Mouse (Mus musculus) forebrain, embryonic 10.5 days (tissue): Measurements from ENCODE around the gene Gm3646. TPM values are rescaled to one million over a fixed set of nuclear protein-coding genes. Genes with fewer than 3 reads are reported as not detected.

Experiments
- DNase-seq: peaks from one replicate; pipeline ENCODE4 v3.0.0-alpha.2; 2017; ENCODE audit warnings: low spot score; ENCODE audit errors: extremely low spot score
- H3K27ac ChIP-seq: fragments of 300-500 bp; sonication (generic); 2 replicates; pipeline ENCODE4 v1.5.1; 2016; ENCODE audit warnings: mild to moderate bottlenecking
- H3K27me3 ChIP-seq: fragments of 300-500 bp; sonication (generic); 2 replicates; pipeline ENCODE4 v1.6.1; 2016; ENCODE audit warnings: mild to moderate bottlenecking; ENCODE audit not compliant: poor library complexity, severe bottlenecking
- H3K36me3 ChIP-seq: fragments of 300-500 bp; sonication (generic); replicated peaks from 2 replicates; pipeline ENCODE4 v1.6.1; 2016; ENCODE audit warnings: mild to moderate bottlenecking, moderate library complexity
- H3K4me1 ChIP-seq: fragments of 300-500 bp; sonication (generic); 2 replicates; pipeline ENCODE4 v1.6.1; 2016
- H3K4me3 ChIP-seq: fragments of 300-500 bp; sonication (generic); 2 replicates; pipeline ENCODE4 v1.5.1; 2016; ENCODE audit warnings: mild to moderate bottlenecking, moderate library complexity
- H3K9me3 ChIP-seq: fragments of 300-500 bp; sonication (generic); 2 replicates; pipeline ENCODE4 v1.6.1; 2016; ENCODE audit warnings: mild to moderate bottlenecking, moderate library complexity
- WGBS: fragments of 180-500 bp; shearing (Covaris S2); methylation state at CpG from one replicate; pipeline ENCODE4 v1.1.7; 2016; 5-methylcytosine and 5-hydroxymethylcytosine counted together
- polyA plus RNA-seq: library from polyadenylated mRNA; unstranded; fragments of >200 nt; fragmentation: Nextera tagmentation; extraction: Ambion mirVana; gene quantifications from 2 replicates; pipeline ENCODE4 v1.2.1, GENCODE M21; 2016

Gm3646 gene
- not detected in 2 replicates for polyA plus RNA-seq

GRCm38 (mm10) chr1:39805243-39805979 lies at the start of gene Gm3646:
Gene Gm3646, minus strand, starts transcription at chr1:39805332.
- H3K4me3 ChIP-seq = no peak within 1 kb of the TSS
- no peak within 1 kb of the TSS for H3K27ac ChIP-seq
- DNase-seq = no peak
- H3K9me3 ChIP-seq = no peaks in the 10 kb centered on the region
- H3K36me3 ChIP-seq = no peaks in the 10 kb centered on the region
- 79% methylated on average over 4 of the region's 4 CpGs for WGBS
- H3K27me3 ChIP-seq = no peaks in the 10 kb centered on the region
- peaks cover 4% of the 10 kb centered on the region; the same call in 1 of the 2 replicates for H3K4me1 ChIP-seq

GRCm38 (mm10) chr1:39847066-39847465 lies 41.9 kb upstream of the Gm3646 start:
- H3K27ac ChIP-seq = no peak overlapping the region
- WGBS = 85% methylated on average over 7 of the region's 7 CpGs
- no peaks in the 10 kb centered on the region for H3K36me3 ChIP-seq
- H3K27me3 ChIP-seq = no peaks in the 10 kb centered on the region
- no peak for DNase-seq
- H3K9me3 ChIP-seq = no peaks in the 10 kb centered on the region
- H3K4me1 ChIP-seq = peaks cover 8% of the 10 kb centered on the region
- no peak overlapping the region for H3K4me3 ChIP-seq

GRCm38 (mm10) chr1:39846031-39846550 lies 41.0 kb upstream of the Gm3646 start:
- Histone ChIP-seq H3K9me3 (no peaks in the 10 kb centered on the region), H3K4me3 (no peak overlapping the region), H3K27me3 (no peaks in the 10 kb centered on the region), H3K4me1 (peaks cover 8% of the 10 kb centered on the region), H3K27ac (no peak overlapping the region), H3K36me3 (no peaks in the 10 kb centered on the region)
- no peak for DNase-seq
- WGBS = 75% methylated on average over 4 of the region's 4 CpGs

GRCm38 (mm10) chr1:39843328-39843727 lies 38.2 kb upstream of the Gm3646 start:
- no peak for DNase-seq
- Histone ChIP-seq H3K9me3 (no peaks in the 10 kb centered on the region), H3K27me3 (no peaks in the 10 kb centered on the region), H3K4me3 (no peak overlapping the region), H3K4me1 (peaks cover 19% of the 10 kb centered on the region), H3K36me3 (no peaks in the 10 kb centered on the region), H3K27ac (no peak overlapping the region)
- 88% methylated on average over 5 of the region's 5 CpGs for WGBS

- Histone ChIP-seq H3K4me3 (no peak overlapping the region), H3K4me1 (peaks cover 19% of the 10 kb centered on the region), H3K27ac (no peak overlapping the region), H3K27me3 (no peaks in the 10 kb centered on the region), H3K36me3 (no peaks in the 10 kb centered on the region), H3K9me3 (no peaks in the 10 kb centered on the region)
- 94% methylated on average over 14 of the region's 14 CpGs for WGBS
- no peak for DNase-seq
Measured at GRCm38 (mm10) chr1:39842218-39843007, 37.3 kb upstream of the Gm3646 start.

GRCm38 (mm10) chr1:39840856-39841255 lies 35.7 kb upstream of the Gm3646 start:
- no peak for DNase-seq
- H3K4me3 ChIP-seq = no peak overlapping the region
- no peaks in the 10 kb centered on the region for H3K9me3 ChIP-seq
- H3K27ac ChIP-seq = no peak overlapping the region
- WGBS = 69% methylated on average over 4 of the region's 4 CpGs
- H3K4me1 ChIP-seq = peaks cover 11% of the 10 kb centered on the region
- no peaks in the 10 kb centered on the region for H3K36me3 ChIP-seq
- no peaks in the 10 kb centered on the region for H3K27me3 ChIP-seq

- H3K4me1 ChIP-seq = peaks cover 11% of the 10 kb centered on the region
- H3K9me3 ChIP-seq = no peaks in the 10 kb centered on the region
- no peak overlapping the region for H3K27ac ChIP-seq
- H3K4me3 ChIP-seq = no peak overlapping the region
- no peaks in the 10 kb centered on the region for H3K27me3 ChIP-seq
- WGBS = 60% methylated on average over 8 of the region's 8 CpGs
- H3K36me3 ChIP-seq = no peaks in the 10 kb centered on the region
- DNase-seq = no peak
Measured at GRCm38 (mm10) chr1:39839838-39840237, 34.7 kb upstream of the Gm3646 start.

GRCm38 (mm10) chr1:39839217-39839616 lies 34.1 kb upstream of the Gm3646 start:
- DNase-seq = no peak
- peak overlapping the region; percentile 30; the same call in 1 of the 2 replicates for H3K27ac ChIP-seq
- no peaks in the 10 kb centered on the region for H3K36me3 ChIP-seq
- H3K27me3 ChIP-seq = no peaks in the 10 kb centered on the region
- no peaks in the 10 kb centered on the region for H3K9me3 ChIP-seq
- WGBS = 61% methylated on average over 10 of the region's 10 CpGs
- H3K4me1 ChIP-seq = peaks cover 11% of the 10 kb centered on the region
- H3K4me3 ChIP-seq = no peak overlapping the region

GRCm38 (mm10) chr1:39838487-39839169 lies 33.5 kb upstream of the Gm3646 start:
- Histone ChIP-seq H3K9me3 (no peaks in the 10 kb centered on the region), H3K4me1 (peaks cover 11% of the 10 kb centered on the region), H3K27me3 (no peaks in the 10 kb centered on the region), H3K4me3 (no peak overlapping the region), H3K27ac (0 out of 2 replicates have a peak overlapping the region, but pooled peaks have one; percentile 30), H3K36me3 (no peaks in the 10 kb centered on the region)
- no peak for DNase-seq
- WGBS = 85% methylated on average over 12 of the region's 12 CpGs

DNA sequence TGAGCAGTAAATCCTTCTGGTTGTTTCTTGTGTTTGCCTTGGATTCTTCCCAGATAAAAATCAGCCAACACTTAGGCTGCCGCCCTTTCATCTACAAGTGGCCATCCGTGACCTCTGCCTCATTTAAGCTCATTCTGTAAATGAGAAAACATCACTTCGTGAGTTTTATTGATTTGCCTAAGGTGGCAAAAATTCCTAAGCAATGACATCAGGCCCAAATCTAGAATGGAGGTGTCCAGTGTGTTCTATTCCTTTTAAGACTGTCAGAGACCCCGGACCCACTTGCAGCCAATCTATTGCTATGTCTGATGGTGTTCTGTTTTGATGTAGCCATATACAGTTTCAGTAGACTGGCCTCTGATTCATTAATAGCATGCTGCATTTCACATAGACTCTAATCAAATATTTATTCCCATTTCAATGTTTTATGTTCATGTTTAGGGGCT lies 26.5 kb upstream of the Gm3646 start:
- no peaks in the 10 kb centered on the region for H3K27me3 ChIP-seq
- WGBS = 91% methylated on average over 4 of the region's 4 CpGs
- no peaks in the 10 kb centered on the region for H3K36me3 ChIP-seq
- peaks cover 9% of the 10 kb centered on the region; the same call in 1 of the 2 replicates for H3K4me1 ChIP-seq
- no peak overlapping the region for H3K27ac ChIP-seq
- H3K9me3 ChIP-seq = no peaks in the 10 kb centered on the region
- no peak overlapping the region for H3K4me3 ChIP-seq
- DNase-seq = no peak

GRCm38 (mm10) chr1:39830786-39831593 lies 25.9 kb upstream of the Gm3646 start:
- Histone ChIP-seq H3K36me3 (no peaks in the 10 kb centered on the region), H3K4me1 (peaks cover 9% of the 10 kb centered on the region; the same call in 1 of the 2 replicates), H3K27me3 (no peaks in the 10 kb centered on the region), H3K4me3 (no peak overlapping the region), H3K9me3 (no peaks in the 10 kb centered on the region), H3K27ac (no peak overlapping the region)
- DNase-seq = no peak
- WGBS = 84% methylated on average over 11 of the region's 11 CpGs

GRCm38 (mm10) chr1:39824902-39825301 lies 19.8 kb upstream of the Gm3646 start:
- no peaks in the 10 kb centered on the region for H3K36me3 ChIP-seq
- H3K4me3 ChIP-seq = no peak overlapping the region
- H3K4me1 ChIP-seq = peaks cover 13% of the 10 kb centered on the region
- DNase-seq = no peak
- no peaks in the 10 kb centered on the region for H3K27me3 ChIP-seq
- no peaks in the 10 kb centered on the region for H3K9me3 ChIP-seq
- no peak overlapping the region for H3K27ac ChIP-seq
- WGBS = 81% methylated on average over 4 of the region's 4 CpGs
